ENCODE assay signal across 21 mouse cellular contexts in genomic region chr4:114945021-114945420, GRCm38 (mm10). TPM values are rescaled to one million over a fixed set of nuclear protein-coding genes. Genes with fewer than 3 reads are reported as not detected.
DNase-seq lines count a peak whose midpoint lies in the region; ATAC-seq and TF ChIP-seq lines count a peak whose summit lies in the region.
"Had no signal": no experiment of that assay in that cellular context is flagged by ENCODE, and none has a peak within 500 bp of the region (broad histone marks: within the 10 kb centered on the region; RNA-seq: fewer than 3 reads in every experiment).

No protein-coding gene starts in this region.

- no peak overlapping the region for H3K9ac ChIP-seq in forebrain, embryonic 14.5 days (ENCODE audit: low read length)
- no peak overlapping the region for H3K9ac ChIP-seq in forebrain, embryonic 12.5 days
- H3K9ac ChIP-seq in liver, adult 2 months (ENCODE audit: low read depth, low read length): no peak overlapping the region
- no peak overlapping the region for H3K9ac ChIP-seq in stomach, postnatal 0 days (ENCODE audit: low read length)
- H3K9ac ChIP-seq: liver, embryonic 14.5 days; neural tube, embryonic 13.5 days had no signal

- H3K4me1 ChIP-seq in forebrain, embryonic 14.5 days (ENCODE audit: control insufficient read depth, insufficient read depth, low read length): peaks cover 2% of the 10 kb centered on the region; the same call in 1 of the 2 replicates
- peaks cover 5% of the 10 kb centered on the region; the same call in 1 of the 2 replicates for H3K4me1 ChIP-seq in forebrain, embryonic 12.5 days
- H3K4me1 ChIP-seq in liver, adult 2 months (ENCODE audit: control insufficient read depth, insufficient read depth, low read length): no peaks in the 10 kb centered on the region
- no peaks in the 10 kb centered on the region for H3K4me1 ChIP-seq in stomach, postnatal 0 days (replicated peaks; ENCODE audit: control insufficient read depth, insufficient read depth)

- no peaks in the 10 kb centered on the region for H3K36me3 ChIP-seq in forebrain, embryonic 14.5 days (ENCODE audit: control insufficient read depth, insufficient read depth, low read length)
- H3K36me3 ChIP-seq in forebrain, embryonic 12.5 days (replicated peaks): no peaks in the 10 kb centered on the region
- H3K36me3 ChIP-seq in liver, adult 2 months (ENCODE audit: control insufficient read depth, insufficient read depth, low read length): no peaks in the 10 kb centered on the region
- no peaks in the 10 kb centered on the region for H3K36me3 ChIP-seq in stomach, postnatal 0 days (ENCODE audit: control insufficient read depth, insufficient read depth, low read length)
- H3K36me3 ChIP-seq: G1E; neural tube, embryonic 13.5 days had no signal

- DNase-seq in forebrain, embryonic 14.5 days (ENCODE audit: low spot score): peak; percentile 37
- peak; percentile 9 for DNase-seq in liver, adult 2 months (ENCODE audit: extremely low read depth, low read depth, low spot score)
- no peak for DNase-seq in liver
- peak; percentile 55 for DNase-seq in adrenal gland, adult 8-10 months
- peak; percentile 38 for DNase-seq in embryo, embryonic 10.5 days (ENCODE audit: low spot score)
- DNase-seq in stomach, postnatal 0 days (ENCODE audit: low spot score): no peak
- DNase-seq in cerebellum, adult 8-10 months: no peak
- DNase-seq: cerebellum, postnatal 36 days; heart, adult 18-20 months; heart, postnatal 14 days; kidney, postnatal 14 days; lung, postnatal 36 days; thymus, adult 2 months had no signal

- 0 out of 2 replicates have a peak, but pooled peaks cover 9% of the 10 kb centered on the region for H3K27me3 ChIP-seq in forebrain, embryonic 14.5 days (replicated peaks; ENCODE audit: control insufficient read depth, insufficient read depth, low read length)
- H3K27me3 ChIP-seq in forebrain, embryonic 12.5 days: peaks cover 43% of the 10 kb centered on the region
- no peaks in the 10 kb centered on the region for H3K27me3 ChIP-seq in liver, adult 2 months (ENCODE audit: control insufficient read depth, insufficient read depth, low read length)
- no peaks in the 10 kb centered on the region for H3K27me3 ChIP-seq in stomach, postnatal 0 days (ENCODE audit: control insufficient read depth, insufficient read depth, low read length)

- ATAC-seq in forebrain, embryonic 14.5 days: no peak
- ATAC-seq in forebrain, embryonic 12.5 days (ENCODE audit: low FRiP score): no peak
- no peak for ATAC-seq in stomach, postnatal 0 days (ENCODE audit: low FRiP score, low TSS enrichment)

- H3K4me2 ChIP-seq in forebrain, embryonic 14.5 days (ENCODE audit: low read length): no peak overlapping the region
- H3K4me2 ChIP-seq in forebrain, embryonic 12.5 days: no peak overlapping the region
- no peak overlapping the region for H3K4me2 ChIP-seq in stomach, postnatal 0 days (replicated peaks; ENCODE audit: low read depth)
- H3K4me2 ChIP-seq: neural tube, embryonic 13.5 days had no signal

- H3K4me3 ChIP-seq in forebrain, embryonic 14.5 days (ENCODE audit: low read depth, low read length): no peak overlapping the region
- no peak overlapping the region for H3K4me3 ChIP-seq in forebrain, embryonic 12.5 days (replicated peaks)
- H3K4me3 ChIP-seq in liver, adult 2 months (ENCODE audit: insufficient read depth, low read depth, low read length): no peak overlapping the region
- H3K4me3 ChIP-seq in stomach, postnatal 0 days (ENCODE audit: low read depth, low read length): no peak overlapping the region
- H3K4me3 ChIP-seq: neural tube, embryonic 13.5 days had no signal

- WGBS in forebrain, embryonic 14.5 days: 16% methylated on average over 5 of the region's 5 CpGs
- WGBS in forebrain, embryonic 12.5 days: 18% methylated on average over 5 of the region's 5 CpGs
- WGBS in liver, adult 2 months: 60% methylated on average over 5 of the region's 5 CpGs
- WGBS in stomach, postnatal 0 days: 55% methylated on average over 5 of the region's 5 CpGs

- no peaks in the 10 kb centered on the region for H3K9me3 ChIP-seq in forebrain, embryonic 14.5 days (replicated peaks; ENCODE audit: control insufficient read depth, low read length)
- H3K9me3 ChIP-seq in forebrain, embryonic 12.5 days: no peaks in the 10 kb centered on the region
- H3K9me3 ChIP-seq in stomach, postnatal 0 days (ENCODE audit: control insufficient read depth, low read length): no peaks in the 10 kb centered on the region
- H3K9me3 ChIP-seq: G1E; neural tube, embryonic 13.5 days had no signal

- TF ChIP-seq CTCF in liver, adult 2 months (IDR thresholded peaks at IDR 0.05; ENCODE audit: low read depth, low read length): no peak
- no peak for TF ChIP-seq CTCF in stomach, postnatal 0 days (IDR thresholded peaks at IDR 0.05; ENCODE audit: low read depth)

- TF ChIP-seq EP300 in stomach, postnatal 0 days (optimal IDR thresholded peaks at IDR 0.05): no peak

- no peak overlapping the region for H3K27ac ChIP-seq in forebrain, embryonic 14.5 days (ENCODE audit: low read depth, low read length)
- no peak overlapping the region for H3K27ac ChIP-seq in forebrain, embryonic 12.5 days
- H3K27ac ChIP-seq in liver, adult 2 months (replicated peaks; ENCODE audit: insufficient read depth, low read depth, low read length): no peak overlapping the region
- no peak overlapping the region for H3K27ac ChIP-seq in stomach, postnatal 0 days (replicated peaks)
- H3K27ac ChIP-seq: liver, embryonic 14.5 days; neural tube, embryonic 13.5 days had no signal

- no peak for TF ChIP-seq POLR2A in liver, adult 2 months (IDR thresholded peaks at IDR 0.05; ENCODE audit: extremely low read depth, insufficient read depth, low read length)

- H3K79me2 ChIP-seq in liver, adult 2 months (ENCODE audit: control insufficient read depth, insufficient read depth, low read length): no peaks in the 10 kb centered on the region

RNA-seq across cellular contexts. Expression of gene Foxe3, which starts 19.2 kb away (rescaled TPM):
- polyA plus RNA-seq in forebrain, embryonic 14.5 days (2014; fragmentation: Nextera tagmentation; extraction: Ambion mirVana): not detected in 2 replicates
- polyA plus RNA-seq in forebrain, embryonic 12.5 days (2016; fragmentation: Nextera tagmentation; extraction: Ambion mirVana): not detected in 2 replicates
- not detected in 2 replicates for total RNA-seq in liver, adult 2 months (2014; rRNA removed)
- not detected in 2 replicates for polyA plus RNA-seq in liver, adult 2 months (2012; rRNA removed)
- under 1 TPM in 2 of 4 experiments, not detected in 2; 0.43 to 0.45 TPM for total RNA-seq in adrenal gland, adult 8-10 months (2022)
- polyA plus RNA-seq in stomach, postnatal 0 days (2015; fragmentation: Nextera tagmentation; extraction: Ambion mirVana): not detected in 2 replicates
- total RNA-seq: G1E; heart, adult 18-20 months; heart, postnatal 14 days; layer of hippocampus, postnatal 10 days; left cerebral cortex, postnatal 25 days had no signal
- polyA plus RNA-seq: C2C12; G1E; intestine, embryonic 14.5 days; liver, embryonic 14.5 days; neural tube, embryonic 13.5 days had no signal

RNA-seq across cellular contexts. Expression of gene Foxd2, which starts 36.3 kb away (rescaled TPM):
- polyA plus RNA-seq in forebrain, embryonic 14.5 days (2014; fragmentation: Nextera tagmentation; extraction: Ambion mirVana): 0.27 and 0.38 TPM in 2 replicates
- polyA plus RNA-seq in forebrain, embryonic 12.5 days (2016; fragmentation: Nextera tagmentation; extraction: Ambion mirVana): 1.1 and 2.8 TPM in 2 replicates
- 0.07 and 0.09 TPM in 2 replicates for total RNA-seq in liver, adult 2 months (2014; rRNA removed)
- polyA plus RNA-seq in liver, adult 2 months (2012; rRNA removed): 0.02 TPM in 1 of 2 replicates, not detected in the other
- total RNA-seq in adrenal gland, adult 8-10 months (2022): 1 to 10 TPM; 2.0 to 4.2 (median 3.1) TPM
- polyA plus RNA-seq in stomach, postnatal 0 days (2015; fragmentation: Nextera tagmentation; extraction: Ambion mirVana): 0.06 TPM in 1 of 2 replicates, not detected in the other

RNA-seq across cellular contexts. Expression of gene Cmpk1, which starts 42.0 kb away (rescaled TPM):
- 165 and 189 TPM in 2 replicates for polyA plus RNA-seq in forebrain, embryonic 14.5 days (2014; fragmentation: Nextera tagmentation; extraction: Ambion mirVana)
- polyA plus RNA-seq in forebrain, embryonic 12.5 days (2016; fragmentation: Nextera tagmentation; extraction: Ambion mirVana): 123 and 129 TPM in 2 replicates
- total RNA-seq in liver, adult 2 months (2014; rRNA removed): 41.8 and 56.3 TPM in 2 replicates
- polyA plus RNA-seq in liver, adult 2 months (2012; rRNA removed): 16.1 and 17.2 TPM in 2 replicates
- total RNA-seq in adrenal gland, adult 8-10 months (2022): 100 to 1,000 TPM in 2 of 4 experiments, 10 to 100 TPM in 2; 79.7 to 115 (median 105) TPM
- 175 and 176 TPM in 2 replicates for polyA plus RNA-seq in stomach, postnatal 0 days (2015; fragmentation: Nextera tagmentation; extraction: Ambion mirVana)

RNA-seq across cellular contexts. Expression of gene Stil, which starts 54.9 kb away (rescaled TPM):
- 8.2 and 8.8 TPM in 2 replicates for polyA plus RNA-seq in forebrain, embryonic 14.5 days (2014; fragmentation: Nextera tagmentation; extraction: Ambion mirVana)
- 20.7 and 21.0 TPM in 2 replicates for polyA plus RNA-seq in forebrain, embryonic 12.5 days (2016; fragmentation: Nextera tagmentation; extraction: Ambion mirVana)
- total RNA-seq in liver, adult 2 months (2014; rRNA removed): 0.09 and 0.27 TPM in 2 replicates
- 0.02 and 0.06 TPM in 2 replicates for polyA plus RNA-seq in liver, adult 2 months (2012; rRNA removed)
- under 1 TPM; 0.52 to 0.89 (median 0.54) TPM for total RNA-seq in adrenal gland, adult 8-10 months (2022)
- polyA plus RNA-seq in stomach, postnatal 0 days (2015; fragmentation: Nextera tagmentation; extraction: Ambion mirVana): 1.7 and 1.8 TPM in 2 replicates

Comparison
In these comparisons a context has a peak if more than half of its experiments do, and no peak if none do; other contexts are left out.
1. DNase-seq: peak in forebrain, embryonic 14.5 days (single experiment), liver, adult 2 months (single experiment), adrenal gland, adult 8-10 months (single experiment) and embryo, embryonic 10.5 days (single experiment); none in liver (single experiment), stomach, postnatal 0 days (single experiment) and cerebellum, adult 8-10 months (single experiment).